Mouse (Mus musculus): ENCODE data around the gene Zfp772. TPM values are rescaled to one million over a fixed set of nuclear protein-coding genes. Genes with fewer than 3 reads are reported as not detected.

The Zfp772 gene
- 3.5 TPM for polyA plus RNA-seq (2014; fragmentation: Illumina TruSeq; extraction: RNeasy Lipid Tissue Mini Kit (QIAGEN cat#74804); ENCODE audit: low read depth, low replicate concordance)

DNA sequence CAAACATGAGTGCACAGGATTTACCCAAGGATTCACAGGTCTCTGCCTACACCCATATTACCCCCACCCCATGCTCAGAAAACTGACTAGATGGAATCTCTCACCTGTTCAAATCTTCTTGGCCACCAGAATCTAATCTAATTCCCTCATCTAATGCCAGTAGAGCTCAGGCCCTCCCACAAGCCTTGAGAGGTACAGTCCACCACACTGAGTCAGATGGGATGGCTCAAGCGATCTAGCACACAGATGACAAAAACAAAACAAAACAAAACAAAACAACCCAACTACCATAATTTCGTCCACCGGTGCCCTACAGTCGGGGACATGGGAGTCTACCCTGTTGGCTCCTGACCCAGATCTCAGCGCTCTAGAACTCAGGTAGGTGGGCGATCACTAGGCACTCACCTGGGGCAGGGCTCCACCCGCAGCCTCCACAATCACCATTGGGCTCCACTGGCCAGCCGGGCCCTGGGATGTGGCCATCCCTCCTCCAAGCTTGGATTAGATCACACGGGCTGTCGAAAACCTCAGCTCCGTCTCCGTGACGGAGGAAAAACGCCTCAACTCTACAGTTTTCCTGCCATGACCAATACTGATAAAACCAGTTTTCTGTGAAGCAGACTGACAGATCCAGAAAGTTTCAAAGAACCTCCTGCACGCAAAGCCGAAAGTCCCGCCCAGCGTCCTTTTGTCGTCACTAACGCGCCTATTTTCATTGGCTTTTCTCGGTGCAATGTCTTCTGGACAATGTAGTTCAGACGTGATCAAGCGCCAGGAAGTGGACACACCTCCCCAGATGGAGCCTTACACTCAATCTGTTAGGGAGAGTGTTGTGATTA lies at the start of gene Zfp772:
Zfp772 (minus strand) TSS at position 686 of the 839 bp plus-strand sequence.

DNA sequence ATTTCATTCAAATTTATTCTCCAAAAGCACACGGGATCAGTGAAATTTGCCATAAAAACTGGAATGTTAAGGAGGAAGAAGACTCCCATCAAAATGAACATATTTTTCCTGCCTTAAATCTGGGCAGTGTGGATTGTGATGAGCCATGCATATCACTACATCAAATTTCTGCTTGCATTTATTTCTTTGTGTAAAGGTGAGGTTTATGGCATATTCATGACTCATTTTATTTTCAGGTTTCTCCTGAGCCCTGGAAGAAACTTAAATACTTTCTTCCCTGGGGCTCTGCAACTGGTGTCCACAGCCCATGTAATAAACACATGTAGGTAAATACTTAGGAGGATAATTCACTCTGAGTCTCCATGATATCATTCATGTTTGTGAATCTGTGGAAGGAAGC lies 37.4 kb upstream of the Zfp772 start, which contains the start of gene Vmn2r29:
Vmn2r29 (minus strand) TSS at position 101 of the 400 bp plus-strand sequence.

DNA sequence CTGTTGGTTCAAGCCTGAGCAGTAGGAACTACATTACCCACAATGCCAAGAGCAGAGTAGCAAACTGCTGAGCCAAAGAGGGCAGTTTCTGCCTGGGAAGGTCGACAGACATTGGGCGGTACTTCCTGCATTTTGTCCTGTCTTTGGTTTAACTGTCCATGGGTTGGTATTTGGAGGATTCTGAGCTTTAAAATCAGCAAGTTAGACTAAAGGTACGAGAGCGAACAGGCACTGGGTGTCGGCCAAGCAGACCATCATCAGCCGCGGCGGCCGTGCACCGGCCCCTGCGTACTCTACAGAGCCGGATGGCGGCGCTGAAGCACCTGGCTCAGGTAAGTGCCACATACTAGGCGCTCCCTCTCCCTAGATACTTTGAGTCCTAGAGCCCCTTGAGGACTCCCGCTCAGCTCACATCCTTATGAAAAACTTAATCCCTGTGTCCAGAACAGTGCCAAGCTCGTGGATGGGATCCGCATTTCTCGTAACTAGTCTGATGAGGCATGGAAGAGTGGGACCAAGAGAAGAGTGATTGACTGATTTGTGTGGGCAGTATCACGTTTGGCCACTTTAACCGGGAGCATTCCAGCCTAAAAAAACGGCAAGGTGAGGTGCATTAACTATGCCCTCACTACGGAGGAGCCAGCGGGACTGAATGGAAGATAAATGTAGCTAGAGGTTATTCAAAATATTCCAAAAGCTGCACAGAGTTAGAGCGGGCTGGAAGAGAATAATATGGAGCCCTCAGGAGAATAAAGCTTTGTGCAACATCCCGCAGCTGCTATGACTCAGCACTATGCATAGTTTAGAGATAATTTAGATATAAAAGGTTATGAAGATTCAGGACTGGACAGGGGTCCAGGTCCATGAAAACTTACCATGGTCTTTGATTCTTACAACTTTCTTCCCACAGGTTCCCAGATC lies 38.3 kb downstream of the Zfp772 start, which contains the start of gene Zfp418:
Zfp418 (plus strand) TSS at position 104 of the 921 bp plus-strand sequence.

Other genes starting within 250 kb of the Zfp772 start
- 12.7 TPM for gene Aurkc, start 214.7 kb downstream of the Zfp772 start, polyA plus RNA-seq (2014; fragmentation: Illumina TruSeq; extraction: RNeasy Lipid Tissue Mini Kit (QIAGEN cat#74804); ENCODE audit: low read depth, low replicate concordance)
- gene Zfp954, start 88.5 kb downstream of the Zfp772 start, polyA plus RNA-seq (2014; fragmentation: Illumina TruSeq; extraction: RNeasy Lipid Tissue Mini Kit (QIAGEN cat#74804); ENCODE audit: low read depth, low replicate concordance): 1.5 TPM
- gene Zfp773, start 73.2 kb downstream of the Zfp772 start, polyA plus RNA-seq (2014; fragmentation: Illumina TruSeq; extraction: RNeasy Lipid Tissue Mini Kit (QIAGEN cat#74804); ENCODE audit: low read depth, low replicate concordance): 0.46 TPM
- 0.31 TPM for gene Zfp418, start 38.7 kb downstream of the Zfp772 start, polyA plus RNA-seq (2014; fragmentation: Illumina TruSeq; extraction: RNeasy Lipid Tissue Mini Kit (QIAGEN cat#74804); ENCODE audit: low read depth, low replicate concordance)
- gene Vmn2r29, start 37.3 kb upstream of the Zfp772 start, polyA plus RNA-seq (2014; fragmentation: Illumina TruSeq; extraction: RNeasy Lipid Tissue Mini Kit (QIAGEN cat#74804); ENCODE audit: low read depth, low replicate concordance): 8.9 TPM
- 7.6 TPM for gene Gm45844, start 68.3 kb upstream of the Zfp772 start, polyA plus RNA-seq (2014; fragmentation: Illumina TruSeq; extraction: RNeasy Lipid Tissue Mini Kit (QIAGEN cat#74804); ENCODE audit: low read depth, low replicate concordance)
- 37.0 TPM for gene Clcn4, start 90.9 kb upstream of the Zfp772 start, polyA plus RNA-seq (2014; fragmentation: Illumina TruSeq; extraction: RNeasy Lipid Tissue Mini Kit (QIAGEN cat#74804); ENCODE audit: low read depth, low replicate concordance)
- gene Vmn2r30, start 127.6 kb upstream of the Zfp772 start, polyA plus RNA-seq (2014; fragmentation: Illumina TruSeq; extraction: RNeasy Lipid Tissue Mini Kit (QIAGEN cat#74804); ENCODE audit: low read depth, low replicate concordance): 0.04 TPM
- not detected for gene Gm45783, start 164.6 kb upstream of the Zfp772 start, polyA plus RNA-seq (2014; fragmentation: Illumina TruSeq; extraction: RNeasy Lipid Tissue Mini Kit (QIAGEN cat#74804); ENCODE audit: low read depth, low replicate concordance)
- not detected for gene Vmn2r31, start 189.7 kb upstream of the Zfp772 start, polyA plus RNA-seq (2014; fragmentation: Illumina TruSeq; extraction: RNeasy Lipid Tissue Mini Kit (QIAGEN cat#74804); ENCODE audit: low read depth, low replicate concordance)

Measured in testis, adult 10 weeks (tissue).